Mouse (Mus musculus) erythroblast, embryonic 14.5 days (primary cell): ENCODE data around the gene Tkt.

Source experiments
- GATA1 ChIP-seq: IDR thresholded peaks from 2 replicates; pipeline ENCODE4 v1.6.1; 2012; ENCODE audit warnings: low read length, inconsistent platforms, mixed read lengths
- TAL1 ChIP-seq: IDR thresholded peaks from 3 replicates; pipeline ENCODE4 v1.6.1; 2012; ENCODE audit warnings: low read length, inconsistent platforms, mixed read lengths

GRCm38 (mm10) chr14:30610940-30611339 is 62.8 kb downstream of the Tkt start:
- TF ChIP-seq TAL1: no peak
- TF ChIP-seq GATA1: no peak
